Mouse (Mus musculus) left cerebral cortex, postnatal 14 days (tissue): ENCODE data around the gene Adad1. TPM values are rescaled to one million over a fixed set of nuclear protein-coding genes. Genes with fewer than 3 reads are reported as not detected.

Source experiments
- DNase-seq, 2 experiments: peaks; one replicate each; pipeline ENCODE4 v3.0.0; 2021 to 2022; ENCODE audit warnings: low spot score in 2 of 2, mixed read lengths in 1 of 2
- intact Hi-C: fragments of 180-260 bp; cut with DNase I; formaldehyde crosslinking; loops from one replicate; pipeline ENCODE4 v1.15.1; 2025
- total RNA-seq, 2 experiments: library from RNA; stranded (reverse); gene quantifications; 2 replicates each; pipeline ENCODE4 v1.2.3; 2021

Adad1 gene
- total RNA-seq, 2 experiments from 2014 or later = not detected

DNA sequence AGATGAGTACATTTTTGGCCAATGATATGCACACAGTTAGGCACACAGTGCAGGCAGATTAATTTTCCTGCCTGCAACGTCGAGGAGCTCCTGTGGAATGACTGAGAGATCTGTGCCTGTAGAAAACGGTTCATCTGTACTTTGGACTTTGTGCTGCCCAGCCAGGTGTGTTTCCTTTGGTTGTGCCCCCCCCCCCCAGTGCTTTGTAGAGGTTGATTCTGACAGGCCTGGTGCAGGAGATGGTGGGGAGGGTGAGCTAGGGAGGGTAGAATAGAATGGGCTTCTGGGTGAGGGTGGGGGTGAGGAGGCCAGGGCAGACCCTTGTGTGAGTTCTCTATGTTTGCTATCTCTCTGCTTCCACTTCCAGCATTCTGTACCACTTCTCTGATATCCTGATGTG lies 94.9 kb downstream of the Adad1 start:
- no peak for DNase-seq
- intact Hi-C loops = no loop called here

DNA sequence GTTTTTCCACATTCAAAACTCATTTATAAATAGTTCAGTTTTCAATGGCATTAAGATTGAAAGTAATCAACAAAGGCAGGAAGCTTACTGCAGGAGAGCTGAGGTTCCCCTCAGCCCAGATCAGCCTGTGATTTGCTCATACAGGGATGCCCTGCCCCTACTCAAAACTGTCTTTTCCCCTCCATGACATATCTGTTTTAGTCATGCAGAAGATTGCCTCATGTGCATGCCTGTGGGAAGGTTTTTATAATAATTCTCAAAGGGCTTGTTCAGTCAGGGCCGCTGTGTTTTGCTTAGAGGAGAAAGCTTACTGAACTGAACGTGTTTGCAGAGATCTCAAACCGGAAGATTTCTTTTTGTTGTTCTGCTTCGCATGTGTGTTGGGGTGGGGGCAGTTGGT lies 97.8 kb downstream of the Adad1 start:
- intact Hi-C loops = no loop called here
- DNase-seq = no peak

DNA sequence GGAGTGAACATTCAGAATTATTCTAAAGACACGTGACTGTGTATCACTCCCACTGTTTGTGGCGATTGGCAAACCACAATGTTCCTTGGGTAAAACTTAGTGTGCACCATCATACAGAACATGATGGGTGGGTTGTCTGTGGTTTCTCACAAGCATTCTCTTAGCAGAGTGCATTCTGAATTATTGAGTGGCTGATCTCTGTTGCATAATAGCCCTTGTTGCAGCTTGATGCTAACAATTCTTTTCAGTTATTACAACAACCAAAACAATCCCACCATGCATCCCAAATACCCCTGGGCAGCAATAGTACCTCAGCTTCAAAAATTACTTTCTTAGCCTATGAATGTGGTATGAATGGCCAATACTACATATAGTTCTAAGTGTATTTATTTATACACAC lies 106.0 kb downstream of the Adad1 start:
- no peak for DNase-seq
- intact Hi-C loops = no loop called here

Other genes with a start within 250 kb of the Adad1 start
- gene 4932438A13Rik, start 200.4 kb upstream of the Adad1 start, total RNA-seq = 100 to 1,000 TPM; 108 to 119 TPM
- gene Il2, start 62.4 kb downstream of the Adad1 start, total RNA-seq = not detected
- gene Il21, start 169.1 kb downstream of the Adad1 start, total RNA-seq = under 1 TPM in 1 of 2 experiments, not detected in 1; 0.27 TPM
- gene Bbs12, start 249.0 kb downstream of the Adad1 start, total RNA-seq = 1 to 10 TPM; 4.4 to 4.9 TPM
- 1 to 10 TPM; 5.5 to 8.3 TPM for gene Cetn4, start 249.2 kb downstream of the Adad1 start, total RNA-seq